Mouse (Mus musculus) Patski (cell line): ENCODE data around the gene Trim10. TPM values are rescaled to one million over a fixed set of nuclear protein-coding genes. Genes with fewer than 3 reads are reported as not detected.

Source experiments
- ATAC-seq: fragments of 100-300 bp; one replicate; pipeline ENCODE4 v1.8.0; 2021
- CTCF ChIA-PET: fragments of 350-600 bp; sonication (Branson Sonifier 250); formaldehyde crosslinking; loops from one replicate; lab custom pipeline; 2022; ENCODE audit warnings: inconsistent platforms; lab: Charles Lee
- POLR2A ChIA-PET: fragments of 350-600 bp; sonication (Branson Sonifier 250); formaldehyde crosslinking; loops from one replicate; lab custom pipeline; 2022; ENCODE audit warnings: antibody characterized with exemption, inconsistent platforms; lab: Charles Lee
- DNase-seq: peaks from one replicate; pipeline ENCODE4 v3.0.0-alpha.2; 2011; ENCODE audit warnings: low read depth, low spot score
- H3K27me3 ChIP-seq: fragments of 371-371 bp; one replicate; pipeline ENCODE4 v1.5.1; 2021
- CTCF ChIP-seq: fragments of 100-300 bp; IDR thresholded peaks from one replicate; pipeline ENCODE4 v1.5.1; 2021
- in situ Hi-C: fragments of 300-500 bp; cut with MboI; formaldehyde crosslinking; loops from 3 replicates; pipeline ENCODE4 v1.11.1; 2018; ENCODE audit warnings: low pct_unique_long_range_greater_than_20kb, mixed read lengths
- polyA plus RNA-seq: library from polyadenylated mRNA; unstranded; gene quantifications from one replicate; pipeline ENCODE4 v1.2.3, GENCODE M21; 2021

Trim10 gene
- polyA plus RNA-seq, 1 experiment from 2014 or later: 0.04 TPM

DNA sequence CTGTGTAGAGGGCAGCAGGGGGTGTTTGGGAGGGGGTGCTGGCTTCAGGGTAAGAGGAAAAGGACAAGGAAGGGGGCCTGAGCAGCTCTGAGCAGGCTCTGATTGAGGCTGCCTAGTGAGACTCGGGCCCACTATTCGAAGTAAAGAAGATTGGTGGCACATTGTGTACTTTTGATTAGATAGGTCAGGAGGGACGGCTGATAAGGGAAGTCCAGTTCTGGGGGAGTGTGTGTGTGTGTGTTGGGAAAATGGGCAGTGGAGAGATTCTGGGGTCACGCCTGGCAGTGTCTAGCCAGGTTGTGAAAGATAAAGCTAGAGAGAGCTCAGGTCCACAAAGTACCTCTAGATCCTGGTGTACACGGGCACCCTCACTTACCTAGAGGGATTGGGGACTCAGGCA, 17.7 kb upstream of the Trim10 start:
- in situ Hi-C loops: no loop called here
- POLR2A ChIA-PET: no interaction called here
- ATAC-seq: no peak
- no peaks in the 10 kb centered on the region for H3K27me3 ChIP-seq
- no peak for DNase-seq
- CTCF ChIA-PET: interaction anchor here (1.2 to 2.1 kb wide), 4 partner anchors 8 to 28 kb away, joined by 3 to 7 read pairs (median 3); partner anchors contain the start of gene Trim26
- TF ChIP-seq CTCF: no peak

DNA sequence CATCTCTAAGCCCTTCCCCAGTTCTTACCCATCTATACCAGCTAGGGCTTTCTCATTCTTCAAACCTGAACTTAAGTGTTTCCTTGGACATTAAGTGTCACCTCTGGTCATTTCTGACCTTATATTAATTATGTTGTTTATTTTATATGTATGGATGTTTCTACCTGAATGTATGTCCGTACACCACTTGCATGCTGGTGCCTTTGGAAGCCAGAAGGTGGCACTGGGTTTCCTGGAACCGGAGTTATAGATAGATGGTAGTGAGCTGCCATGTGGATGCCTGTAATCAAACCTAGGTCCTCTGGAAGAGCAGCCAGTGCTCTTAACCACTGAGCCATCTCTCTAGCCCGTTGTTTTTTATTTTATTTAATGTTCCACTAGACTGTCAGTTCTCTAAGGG, 13.9 kb upstream of the Trim10 start:
- no peak for DNase-seq
- no peak for TF ChIP-seq CTCF
- H3K27me3 ChIP-seq: no peaks in the 10 kb centered on the region
- ChIA-PET CTCF (interaction anchor here (0.8 to 1.3 kb wide), 2 partner anchors 10 to 37 kb away, joined by 3 read pairs; no protein-coding TSS in a partner anchor), POLR2A (no interaction called here)
- no peak for ATAC-seq
- in situ Hi-C loops: no loop called here

DNA sequence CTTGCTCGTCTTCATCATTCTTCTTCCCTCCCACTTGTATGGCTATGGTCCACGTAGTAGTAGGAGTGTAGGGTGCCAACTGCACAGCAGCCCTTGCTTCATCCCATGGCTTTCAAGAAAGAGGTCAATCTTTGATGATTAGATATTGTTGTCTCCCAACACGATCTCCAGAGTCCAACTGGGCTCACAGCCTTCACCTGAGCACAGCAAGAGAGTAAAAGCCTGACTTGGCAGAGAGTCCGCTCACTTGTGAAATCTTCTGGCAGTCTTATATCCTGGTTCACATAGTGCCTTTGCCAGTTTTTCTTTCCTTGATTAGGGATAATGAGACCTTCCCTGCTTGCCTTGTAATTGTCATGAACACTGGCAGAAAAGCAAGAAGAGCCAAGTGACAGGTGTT, 13.1 kb upstream of the Trim10 start:
- no peaks in the 10 kb centered on the region for H3K27me3 ChIP-seq
- TF ChIP-seq CTCF: no peak
- CTCF ChIA-PET: interaction anchor here (0.8 kb wide), 1 partner anchor 9 kb away, joined by 3 read pairs; no protein-coding TSS in a partner anchor
- POLR2A ChIA-PET: no interaction called here
- no peak for ATAC-seq
- DNase-seq: no peak
- in situ Hi-C loops: no loop called here

GRCm38 (mm10) chr17:36858181-36858580, 11.2 kb upstream of the Trim10 start:
- in situ Hi-C loops: no loop called here
- DNase-seq: no peak
- ChIA-PET POLR2A (no interaction called here), CTCF (no interaction called here)
- no peak for TF ChIP-seq CTCF
- no peaks in the 10 kb centered on the region for H3K27me3 ChIP-seq
- no peak for ATAC-seq

DNA sequence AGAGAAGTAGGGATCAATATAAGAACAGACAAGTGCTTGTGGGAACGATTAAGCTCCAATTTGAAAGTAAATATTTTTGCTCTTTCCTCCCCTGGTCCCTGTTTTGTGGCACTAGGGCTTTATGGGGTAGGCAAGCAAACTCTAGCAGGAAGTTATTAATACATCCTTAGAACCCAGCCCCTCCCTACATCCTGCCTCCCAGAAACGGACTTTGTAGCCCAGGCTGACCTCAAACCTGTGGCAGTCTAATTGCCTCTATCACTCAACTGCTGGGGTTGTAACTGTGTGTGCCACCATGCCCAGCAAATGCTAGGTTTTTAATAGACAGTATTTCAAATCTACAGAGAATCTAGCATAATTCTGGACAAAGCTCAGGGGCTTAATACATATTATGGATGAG, 7.7 kb upstream of the Trim10 start:
- in situ Hi-C loops: no loop called here
- ChIA-PET CTCF (interaction anchor here (1.2 to 1.5 kb wide), 3 partner anchors 31 to 38 kb away, joined by 3 to 5 read pairs (median 3); no protein-coding TSS in a partner anchor), POLR2A (no interaction called here)
- no peak for ATAC-seq
- TF ChIP-seq CTCF: no peak
- DNase-seq: no peak
- H3K27me3 ChIP-seq: no peaks in the 10 kb centered on the region

GRCm38 (mm10) chr17:36866719-36867527, 2.5 kb upstream of the Trim10 start, which contains the start of gene Trim15:
Gene Trim15, minus strand, starts transcription at chr17:36867210.
- ChIA-PET CTCF (interaction anchor here (0.6 to 1.6 kb wide), 2 partner anchors 25 to 38 kb away, joined by 3 to 5 read pairs; no protein-coding TSS in a partner anchor), POLR2A (no interaction called here)
- no peak for DNase-seq
- in situ Hi-C loops: no loop called here
- ATAC-seq: peak; percentile 7
- no peak for TF ChIP-seq CTCF
- H3K27me3 ChIP-seq: peaks cover 4% of the 10 kb centered on the region

GRCm38 (mm10) chr17:36868836-36869235, 538 bp upstream of the Trim10 start:
- in situ Hi-C loops: no loop called here
- H3K27me3 ChIP-seq: peaks cover 4% of the 10 kb centered on the region
- DNase-seq: no peak
- ChIA-PET CTCF (interaction anchor here (1.1 kb wide), 1 partner anchor 13 kb away, joined by 3 read pairs; no protein-coding TSS in a partner anchor), POLR2A (interaction anchor here (0.6 kb wide), 1 partner anchor 176 kb away, joined by 3 read pairs; no protein-coding TSS in a partner anchor)
- no peak for ATAC-seq
- no peak for TF ChIP-seq CTCF

- TF ChIP-seq CTCF: no peak
- POLR2A ChIA-PET: no interaction called here
- ATAC-seq (no peak), DNase-seq (no peak)
- peaks cover 4% of the 10 kb centered on the region for H3K27me3 ChIP-seq
- CTCF ChIA-PET: interaction anchor here (1.1 to 1.7 kb wide), 3 partner anchors 11 to 46 kb away, joined by 3 to 4 read pairs (median 3); no protein-coding TSS in a partner anchor
- in situ Hi-C loops: no loop called here
Measured at GRCm38 (mm10) chr17:36869955-36870810, 809 bp downstream of the Trim10 start.

DNA sequence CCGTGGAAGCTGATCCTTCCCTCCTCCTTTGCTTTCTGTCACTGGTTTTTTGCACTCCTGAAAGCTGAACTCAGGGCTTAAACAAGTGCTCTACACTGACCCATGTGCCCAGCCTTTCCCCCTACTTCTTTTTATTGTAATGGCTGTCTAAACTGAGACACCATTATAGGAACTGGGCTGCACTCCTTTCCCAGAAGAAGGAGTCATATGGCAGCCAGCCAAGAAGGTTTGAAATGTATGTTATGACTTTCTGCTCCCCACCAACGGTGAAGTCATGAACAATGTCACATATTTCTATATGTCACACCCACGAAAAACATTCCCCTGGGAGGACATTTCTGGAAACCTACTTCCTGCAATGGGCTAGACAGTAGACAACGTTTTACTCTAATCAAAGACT, 5.3 kb downstream of the Trim10 start:
- ChIA-PET POLR2A (no interaction called here), CTCF (no interaction called here)
- in situ Hi-C loops: no loop called here
- H3K27me3 ChIP-seq: no peaks in the 10 kb centered on the region
- ATAC-seq (no peak), DNase-seq (no peak)
- TF ChIP-seq CTCF: no peak

DNA sequence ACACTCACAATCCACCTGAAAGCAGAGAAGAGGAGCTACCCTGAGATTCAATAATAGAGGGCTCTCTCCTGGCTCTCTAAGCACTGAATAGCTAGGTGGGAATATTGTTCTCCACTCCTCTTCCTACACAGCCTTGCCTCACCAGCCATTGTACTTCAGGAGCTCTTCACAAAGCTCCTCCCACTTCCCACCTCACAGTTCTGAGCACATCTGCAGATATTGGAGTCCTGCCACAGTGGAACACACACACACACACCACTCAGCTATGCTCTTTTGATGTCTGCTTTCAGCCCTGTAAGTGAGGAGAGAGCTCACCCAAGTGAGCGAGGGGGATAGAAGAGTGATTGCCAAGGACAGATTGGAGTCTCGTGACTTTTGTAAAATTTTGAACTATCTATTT, 14.0 kb downstream of the Trim10 start:
- no peak for DNase-seq
- no peak for ATAC-seq
- H3K27me3 ChIP-seq: peaks cover 8% of the 10 kb centered on the region
- no peak for TF ChIP-seq CTCF
- in situ Hi-C loops: no loop called here
- CTCF ChIA-PET: interaction anchor here (1.1 to 1.6 kb wide), 4 partner anchors 9 to 30 kb away, joined by 3 to 7 read pairs (median 4); no protein-coding TSS in a partner anchor
- POLR2A ChIA-PET: no interaction called here
